Mouse (Mus musculus): ENCODE results near the gene Tbcd.

- no peak for TF ChIP-seq POLR2A (IDR thresholded peaks at IDR 0.05; ENCODE audit: control insufficient read depth, extremely low read depth, insufficient read depth, low read length, poor library complexity)
- no peak for TF ChIP-seq CTCF (IDR thresholded peaks at IDR 0.05; ENCODE audit: borderline replicate concordance, control insufficient read depth, extremely low read depth, insufficient read depth, low read length, poor library complexity)
Observed at GRCm38 (mm10) chr11:121654406-121654945, 202.7 kb downstream of the Tbcd start.

Measured in thymus, adult 2 months (tissue).